Mouse (Mus musculus) liver, embryonic 14.5 days (tissue): ENCODE results near the gene Nxnl1. TPM values are rescaled to one million over a fixed set of nuclear protein-coding genes. Genes with fewer than 3 reads are reported as not detected.

ENCODE experiments used
- ATAC-seq: fragments of 200-750 bp; cut with Nextera tagmentation; 2 replicates; pipeline ENCODE4 v1.8.0; 2017; ENCODE audit warnings: moderate number of reproducible peaks, mild to moderate bottlenecking, moderate library complexity; ENCODE audit not compliant: insufficient read depth
- DNase-seq, 3 experiments: peaks; one replicate each; pipeline ENCODE4 v3.0.0-alpha.2; 2012 to 2013; ENCODE audit warnings: low read depth in 3 of 3, low spot score in 3 of 3
- H3K27ac ChIP-seq: fragments of 300-500 bp; sonication (generic); 2 replicates; pipeline ENCODE4 v1.5.1; 2014; ENCODE audit warnings: moderate library complexity, mild to moderate bottlenecking, control low read depth, inconsistent platforms
- H3K27me3 ChIP-seq: fragments of 300-500 bp; sonication (generic); 2 replicates; pipeline ENCODE4 v1.6.1; 2014; ENCODE audit warnings: mild to moderate bottlenecking, low read length, moderate library complexity; ENCODE audit not compliant: control insufficient read depth, insufficient read depth
- H3K36me3 ChIP-seq: fragments of 300-500 bp; sonication (generic); replicated peaks from 2 replicates; pipeline ENCODE4 v1.6.1; 2014; ENCODE audit warnings: low read depth; ENCODE audit not compliant: control insufficient read depth, insufficient read depth
- H3K4me1 ChIP-seq, 2 experiments: fragments of 200-500 bp in 1 of 2; fragments of 300-500 bp in 1 of 2; sonication (generic) in 1 of 2; replicated peaks; 2 replicates each; pipeline ENCODE4 v1.6.1; 2012 to 2014; ENCODE audit warnings: antibody characterized with exemption in 1 of 2, inconsistent platforms in 1 of 2, low read length in 1 of 2; ENCODE audit not compliant: control insufficient read depth in 2 of 2, insufficient read depth in 2 of 2
- H3K4me2 ChIP-seq: fragments of 300-500 bp; sonication (generic); 2 replicates; pipeline ENCODE4 v1.6.1; 2014; ENCODE audit warnings: low read depth, mild to moderate bottlenecking, control low read depth, moderate library complexity
- H3K4me3 ChIP-seq, 2 experiments: fragments of 200-500 bp in 1 of 2; fragments of 300-500 bp in 1 of 2; sonication (generic) in 1 of 2; 2 replicates each; pipeline ENCODE4 v1.5.1; 2012 to 2014; ENCODE audit warnings: low read depth in 2 of 2, low read length in 2 of 2, mild to moderate bottlenecking in 2 of 2, control low read depth in 1 of 2, inconsistent platforms in 1 of 2, moderate library complexity in 1 of 2; ENCODE audit not compliant: insufficient read depth in 1 of 2
- H3K9ac ChIP-seq: fragments of 300-500 bp; sonication (generic); replicated peaks from 2 replicates; pipeline ENCODE4 v1.6.1; 2014; ENCODE audit warnings: mild to moderate bottlenecking, control low read depth, moderate library complexity
- H3K9me3 ChIP-seq: fragments of 300-500 bp; sonication (generic); 2 replicates; pipeline ENCODE4 v1.6.1; 2016; ENCODE audit warnings: low read length, mixed read lengths; ENCODE audit not compliant: control insufficient read depth
- CTCF ChIP-seq: IDR thresholded peaks from 2 replicates; pipeline ENCODE4 v1.5.1; 2016; ENCODE audit warnings: antibody characterized with exemption, low read depth, control low read depth
- EP300 ChIP-seq: IDR thresholded peaks from 2 replicates; pipeline ENCODE4 v1.6.1; 2016; ENCODE audit warnings: antibody characterized with exemption, low read depth
- WGBS: fragments of 180-500 bp; shearing (Covaris S2); extraction: QIAGEN DNeasy Blood & Tissue Kit; methylation state at CpG from one replicate; pipeline ENCODE4 v1.1.7; 2014; ENCODE audit not compliant: insufficient replicate concordance; 5-methylcytosine and 5-hydroxymethylcytosine counted together
- polyA plus RNA-seq, 2 experiments: library from polyadenylated mRNA; depleted of rRNA in 1 of 2; stranded (reverse) in 1 of 2; unstranded in 1 of 2; fragments of >200 nt; fragmentation: Nextera tagmentation in 1 of 2; extraction: Ambion mirVana in 1 of 2; gene quantifications; 2 replicates each; pipeline versions ENCODE4 v1.2.1 to v1.2.3; 2012 to 2014

Gene Nxnl1
- polyA plus RNA-seq (2012; rRNA removed) (not detected in 2 replicates), polyA plus RNA-seq (2014; fragmentation: Nextera tagmentation; extraction: Ambion mirVana) (0.06 TPM in 2 replicates)

DNA sequence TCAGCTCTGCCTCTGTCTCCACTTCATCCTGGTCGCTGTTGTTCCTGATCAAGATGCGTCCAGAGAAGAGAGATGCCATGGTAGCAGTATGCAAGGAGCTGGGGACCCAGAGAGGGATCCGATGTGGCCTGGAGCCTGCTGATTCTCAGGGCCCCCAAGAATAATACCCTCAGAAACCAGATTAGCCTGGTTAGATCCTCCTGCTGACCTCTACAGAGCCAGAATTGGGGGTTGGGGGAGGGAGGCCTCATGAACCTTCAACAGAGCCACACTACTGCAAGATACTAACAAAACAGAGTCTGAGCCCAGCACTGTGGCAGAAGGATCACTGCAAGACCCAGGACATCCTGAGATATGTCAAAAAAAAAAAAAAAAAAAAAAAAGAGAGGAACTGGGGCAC, at the start of gene Nxnl1:
Gene Nxnl1 (minus strand): TSS at position 101 of the 400 bp plus-strand sequence.
- H3K27ac ChIP-seq = no peak within 1 kb of the TSS
- ATAC-seq = no peak
- no peak within 1 kb of the TSS for H3K9ac ChIP-seq
- no peaks in the 10 kb centered on the region for H3K36me3 ChIP-seq
- 70% methylated on average over 3 of the region's 3 CpGs for WGBS
- no peak for TF ChIP-seq EP300
- TF ChIP-seq CTCF = no peak
- DNase-seq = no peak
- H3K9me3 ChIP-seq = no peaks in the 10 kb centered on the region; the same call in 1 of the 2 replicates
- peaks cover 3 to 7% of the 10 kb centered on the region in 2 experiments for H3K4me1 ChIP-seq
- peaks cover 13% of the 10 kb centered on the region for H3K27me3 ChIP-seq
- no peak within 1 kb of the TSS for H3K4me3 ChIP-seq
- no peak within 1 kb of the TSS for H3K4me2 ChIP-seq

GRCm38 (mm10) chr8:71613418-71613817, 47.0 kb upstream of the Nxnl1 start:
- peaks cover 11% of the 10 kb centered on the region for H3K36me3 ChIP-seq
- DNase-seq (no peak), ATAC-seq (no peak)
- no peak for TF ChIP-seq EP300
- no peak for TF ChIP-seq CTCF
- no peak overlapping the region for H3K4me2 ChIP-seq
- 38% methylated on average over 4 of the region's 4 CpGs for WGBS
- H3K9ac ChIP-seq = no peak overlapping the region
- no peaks in the 10 kb centered on the region for H3K9me3 ChIP-seq
- peaks cover 6 to 14% of the 10 kb centered on the region in 2 experiments for H3K4me1 ChIP-seq
- H3K27ac ChIP-seq = no peak overlapping the region
- H3K27me3 ChIP-seq = no peaks in the 10 kb centered on the region
- H3K4me3 ChIP-seq = no peak overlapping the region

- peak overlapping the region; percentile 83 for H3K9ac ChIP-seq
- no peaks in the 10 kb centered on the region for H3K9me3 ChIP-seq
- no peak overlapping the region for H3K27ac ChIP-seq
- 37% methylated on average over 5 of the region's 5 CpGs for WGBS
- H3K4me3 ChIP-seq = peak overlapping the region; percentile 72 to 91
- ATAC-seq = no peak
- H3K36me3 ChIP-seq = peaks cover 7% of the 10 kb centered on the region
- H3K27me3 ChIP-seq = no peaks in the 10 kb centered on the region
- TF ChIP-seq EP300 (no peak), CTCF (no peak)
- peak overlapping the region; percentile 99 for H3K4me2 ChIP-seq
- no peak for DNase-seq
- H3K4me1 ChIP-seq = peaks cover 6 to 14% of the 10 kb centered on the region in 2 experiments
These were observed 45.7 kb upstream of the Nxnl1 start for GRCm38 (mm10) chr8:71612141-71612540.

- Histone ChIP-seq H3K9me3 (no peaks in the 10 kb centered on the region), H3K36me3 (peaks cover 7% of the 10 kb centered on the region), H3K27me3 (no peaks in the 10 kb centered on the region), H3K27ac (peak within 1 kb of the TSS; percentile 49), H3K9ac (peak within 1 kb of the TSS; percentile 83), H3K4me2 (peak within 1 kb of the TSS; percentile 99), H3K4me3 (peak within 1 kb of the TSS; percentile 72 to 91), H3K4me1 (peaks cover 6 to 14% of the 10 kb centered on the region in 2 experiments)
- DNase-seq = peak; percentile 98 to 99 (median 99)
- WGBS = under 1% methylated on average over 82 of the region's 82 CpGs
- TF ChIP-seq CTCF (peak; percentile 3; the same call in 1 of the 2 replicates), EP300 (no peak)
- ATAC-seq = peak; percentile 99
These were observed 44.6 kb upstream of the Nxnl1 start, which contains the start of gene Colgalt1 for GRCm38 (mm10) chr8:71610822-71611651. TSS of gene Colgalt1 (plus strand) at chr8:71610998.

DNA sequence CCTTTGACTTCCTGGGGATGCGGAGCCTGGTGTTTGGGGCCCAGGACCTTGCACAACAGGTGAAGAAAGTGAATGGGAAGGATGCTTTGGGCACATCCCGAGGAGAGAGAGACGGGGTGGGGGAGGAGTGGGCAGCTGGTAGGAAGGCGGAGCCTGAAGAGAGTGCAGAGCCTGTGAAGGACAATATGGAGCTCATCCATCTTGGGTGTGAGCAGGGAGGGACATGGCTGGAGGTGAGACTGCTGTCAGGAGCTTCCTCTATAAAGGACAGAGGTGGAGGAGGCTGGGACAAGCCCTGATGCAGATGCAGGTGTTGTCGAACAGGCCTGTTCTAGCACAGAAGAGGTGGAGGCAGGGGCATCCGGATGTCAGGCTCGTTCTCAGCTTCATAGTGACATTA, 37.6 kb upstream of the Nxnl1 start:
- Histone ChIP-seq H3K4me2 (no peak overlapping the region), H3K4me1 (no peaks in the 10 kb centered on the region), H3K27ac (no peak overlapping the region), H3K36me3 (no peaks in the 10 kb centered on the region), H3K9ac (no peak overlapping the region), H3K4me3 (no peak overlapping the region), H3K9me3 (no peaks in the 10 kb centered on the region), H3K27me3 (peaks cover 27% of the 10 kb centered on the region)
- WGBS = 60% methylated on average over 7 of the region's 7 CpGs
- ATAC-seq (no peak), DNase-seq (no peak)
- TF ChIP-seq EP300 (no peak), CTCF (no peak)
